Mouse (Mus musculus) ES-Bruce4 (cell line): ENCODE measurements around the gene Gp2. TPM values are rescaled to one million over a fixed set of nuclear protein-coding genes. Genes with fewer than 3 reads are reported as not detected.

Source experiments
- H3K27ac ChIP-seq: 2 replicates; pipeline ENCODE4 v1.5.1; 2012; ENCODE audit warnings: low read length, inconsistent platforms; ENCODE audit not compliant: insufficient read depth
- H3K27me3 ChIP-seq: 2 replicates; pipeline ENCODE4 v1.6.1; 2012; ENCODE audit warnings: mild to moderate bottlenecking, low read length, inconsistent platforms; ENCODE audit not compliant: control insufficient read depth, poor library complexity, insufficient read depth, severe bottlenecking
- H3K36me3 ChIP-seq: 2 replicates; pipeline ENCODE4 v1.6.1; 2012; ENCODE audit warnings: inconsistent platforms, mild to moderate bottlenecking, low read length, moderate library complexity; ENCODE audit not compliant: control insufficient read depth, poor library complexity, insufficient read depth, severe bottlenecking
- H3K4me1 ChIP-seq: one replicate; pipeline ENCODE4 v1.8.1; 2011; ENCODE audit warnings: low read length; ENCODE audit not compliant: control insufficient read depth, insufficient read depth
- H3K4me3 ChIP-seq: 2 replicates; pipeline ENCODE4 v1.5.1; 2011; ENCODE audit warnings: low read depth, mild to moderate bottlenecking, low read length
- H3K9ac ChIP-seq: 2 replicates; pipeline ENCODE4 v1.6.1; 2012; ENCODE audit warnings: low read depth, mild to moderate bottlenecking, inconsistent platforms; ENCODE audit not compliant: poor library complexity, severe bottlenecking
- H3K9me3 ChIP-seq: replicated peaks from 2 replicates; pipeline ENCODE4 v1.6.1; 2012; ENCODE audit warnings: mild to moderate bottlenecking, low read length, inconsistent platforms; ENCODE audit not compliant: control insufficient read depth, poor library complexity, insufficient read depth, severe bottlenecking
- CTCF ChIP-seq: IDR thresholded peaks from one replicate; pipeline ENCODE4 v1.8.1; 2011; ENCODE audit warnings: low read depth, low read length
- EP300 ChIP-seq: IDR thresholded peaks from 2 replicates; pipeline ENCODE4 v1.6.1; 2011; ENCODE audit warnings: low read depth, low read length; ENCODE audit not compliant: insufficient read depth
- POLR2A ChIP-seq: IDR thresholded peaks from one replicate; pipeline ENCODE4 v1.8.1; 2011; ENCODE audit warnings: low read length; ENCODE audit not compliant: insufficient read depth
- polyA plus RNA-seq: library from polyadenylated mRNA; stranded (reverse); fragments of >200 nt; gene quantifications from 2 replicates; pipeline ENCODE4 v1.2.4, GENCODE M21; 2011; ENCODE audit warnings: low read depth; ENCODE audit not compliant: missing spikeins, insufficient read depth, insufficient read length

Gp2 gene
- polyA plus RNA-seq, 1 experiment, result not detected

- no peaks in the 10 kb centered on the region for H3K27me3 ChIP-seq
- H3K4me1 ChIP-seq, result no peaks in the 10 kb centered on the region
- no peak overlapping the region for H3K4me3 ChIP-seq
- H3K9me3 ChIP-seq, result no peaks in the 10 kb centered on the region
- H3K9ac ChIP-seq, result no peak overlapping the region
- no peak for TF ChIP-seq CTCF
- TF ChIP-seq EP300, result no peak
- TF ChIP-seq POLR2A, result no peak
- no peak overlapping the region for H3K27ac ChIP-seq
- no peaks in the 10 kb centered on the region for H3K36me3 ChIP-seq
These were observed 64.9 kb downstream of the Gp2 start for GRCm38 (mm10) chr7:119394050-119394732.

Other genes with a start within 250 kb of the Gp2 start
- gene Umod, start 20.0 kb upstream of the Gp2 start, polyA plus RNA-seq, result not detected in 2 replicates
- gene Acsm5, start 60.2 kb upstream of the Gp2 start, polyA plus RNA-seq, result not detected in 2 replicates
- gene Pdilt, start 64.2 kb upstream of the Gp2 start, polyA plus RNA-seq, result not detected in 2 replicates
- gene Acsm2, start 95.1 kb upstream of the Gp2 start, polyA plus RNA-seq, result not detected in 2 replicates
- not detected in 2 replicates for gene Acsm1, start 147.7 kb upstream of the Gp2 start, polyA plus RNA-seq
- not detected in 2 replicates for gene Acsm4, start 230.7 kb upstream of the Gp2 start, polyA plus RNA-seq